Mouse (Mus musculus) kidney, postnatal 4 days (tissue): ENCODE measurements around the gene Ttll4.

Source experiments
- DNase-seq, 2 experiments: peaks; one replicate each; pipeline ENCODE4 v3.0.0; 2021; ENCODE audit warnings: mixed read lengths in 2 of 2

Gene Ttll4

DNA sequence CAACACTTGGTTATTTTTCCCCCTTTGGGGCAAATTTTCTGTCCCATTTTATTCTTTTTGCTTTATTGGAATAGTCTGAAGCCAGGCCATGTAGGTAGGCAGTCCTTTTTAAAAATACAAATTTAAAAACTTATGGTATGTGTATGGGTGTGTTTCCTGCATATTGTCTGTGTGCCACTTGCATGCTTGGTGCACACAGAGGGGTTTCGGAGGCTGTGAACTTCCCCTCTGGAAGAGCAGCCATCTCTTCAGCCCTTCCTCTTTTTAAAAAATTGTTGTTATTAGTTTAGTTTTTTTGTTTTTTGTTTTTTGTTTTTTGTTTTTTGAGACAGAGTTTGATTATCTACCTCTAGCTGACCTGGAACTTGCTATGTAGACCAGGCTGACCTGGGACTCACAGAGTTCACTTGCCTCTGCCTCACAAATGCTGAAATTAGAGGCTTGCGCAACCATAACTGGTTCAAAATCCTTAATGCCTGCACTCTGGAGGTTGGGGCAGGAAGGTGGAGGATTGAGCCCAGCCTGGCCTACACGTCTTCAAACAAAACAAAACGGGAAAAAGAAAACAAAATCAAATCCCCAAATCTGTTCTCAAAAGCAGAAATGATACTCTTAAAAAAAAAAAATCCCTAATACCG, 51.0 kb downstream of the Ttll4 start:
- DNase-seq, result no peak

DNA sequence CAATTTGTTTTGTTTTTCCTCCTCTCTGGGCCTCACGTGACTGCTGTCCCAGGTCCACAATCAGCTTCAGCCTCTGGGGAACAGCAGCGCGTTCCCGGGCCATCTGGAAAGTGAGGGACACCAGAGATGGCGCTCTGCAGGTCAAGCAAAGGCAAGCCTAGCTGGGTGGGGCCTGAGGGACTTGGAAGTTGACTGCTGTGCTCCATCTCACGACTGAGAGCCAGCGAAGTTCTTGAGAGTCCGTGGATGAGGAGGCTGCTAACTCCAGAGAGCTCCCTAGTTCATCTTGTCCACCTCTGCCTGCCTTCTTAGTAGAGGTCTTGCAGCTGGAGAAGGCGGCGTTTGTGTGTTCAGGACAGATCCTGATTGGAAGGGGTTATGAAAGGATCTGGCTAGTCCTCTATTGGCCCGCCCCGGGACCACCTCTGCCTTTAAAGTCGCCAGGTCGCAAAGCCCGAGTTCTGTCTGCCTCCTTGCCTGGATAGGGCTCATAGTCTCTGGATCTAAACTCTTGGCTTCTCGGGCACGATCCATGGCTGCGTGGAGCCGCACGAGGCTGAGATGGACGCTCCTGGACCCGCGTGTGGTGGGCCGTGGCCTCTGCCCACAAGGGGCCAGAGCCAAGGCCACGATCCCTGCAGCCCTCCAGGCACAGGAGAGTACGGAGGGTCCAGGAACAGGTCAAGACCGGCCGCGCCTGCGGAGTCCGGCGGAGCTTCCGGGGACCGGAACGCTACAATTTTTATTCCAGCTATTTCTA, 51.7 kb downstream of the Ttll4 start, which contains the start of gene Cyp27a1:
Cyp27a1 (plus strand) TSS at position 476 of the 760 bp plus-strand sequence.
- DNase-seq, result peak; percentile 74 to 85

DNA sequence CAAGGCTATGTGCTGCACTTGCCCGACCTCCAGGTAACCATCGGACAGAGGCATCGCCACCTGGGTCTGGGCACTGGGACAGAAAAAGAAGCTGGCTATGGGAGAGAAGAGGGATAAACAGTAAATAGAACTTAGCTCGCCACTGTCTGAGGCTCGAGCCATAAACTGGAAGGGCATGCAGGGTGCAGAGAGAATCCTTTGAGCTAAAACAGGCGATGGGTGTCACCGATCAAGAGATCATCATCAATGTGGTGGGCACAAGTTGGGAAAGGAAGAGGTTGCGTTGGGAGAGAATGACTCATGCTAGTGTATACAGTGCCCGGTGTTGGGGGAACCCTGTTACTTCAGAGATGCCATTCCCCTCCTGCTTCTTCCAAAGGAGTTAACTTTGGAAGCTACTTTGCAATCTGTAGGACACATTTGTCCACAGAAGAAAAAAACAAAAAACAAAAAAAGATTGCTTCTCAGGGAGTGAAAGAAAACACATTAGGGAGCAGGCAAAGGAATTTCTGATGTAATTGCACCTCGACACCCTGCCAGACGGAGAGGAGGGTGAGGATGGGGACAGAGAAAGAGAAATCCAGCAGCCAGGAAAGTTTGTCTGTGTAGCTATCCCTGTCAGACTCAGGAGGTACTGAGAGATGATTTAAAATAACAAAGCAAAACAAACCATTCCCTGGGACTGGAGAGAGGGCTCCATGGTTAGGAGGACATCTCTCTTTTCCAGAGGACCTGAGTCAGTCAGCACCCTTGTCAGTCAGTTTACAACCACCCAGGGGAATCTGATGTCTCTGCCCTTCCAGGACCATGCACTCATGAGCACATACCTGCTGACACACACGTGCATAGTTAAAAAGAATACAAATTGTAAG, 52.5 kb downstream of the Ttll4 start:
- no peak for DNase-seq

DNA sequence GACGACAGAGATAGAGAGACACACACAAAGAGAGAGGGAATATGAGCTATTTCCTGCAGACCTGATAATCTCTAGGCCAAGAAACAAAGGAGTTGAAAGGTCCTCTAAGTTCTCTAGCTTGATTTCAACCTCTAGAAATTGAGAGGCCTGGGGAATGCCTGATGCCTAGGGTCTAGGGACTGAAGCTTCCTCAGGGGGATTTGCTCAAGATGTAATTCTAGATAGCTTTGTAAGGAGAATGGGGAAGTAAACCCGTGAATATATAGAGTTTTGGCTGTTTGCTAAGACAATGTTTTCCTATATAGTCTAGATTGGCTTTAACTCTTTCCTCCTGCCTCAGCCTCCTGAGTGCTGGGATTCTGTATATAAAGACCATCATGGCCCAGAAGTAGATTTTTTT, 53.4 kb downstream of the Ttll4 start:
- no peak for DNase-seq

DNA sequence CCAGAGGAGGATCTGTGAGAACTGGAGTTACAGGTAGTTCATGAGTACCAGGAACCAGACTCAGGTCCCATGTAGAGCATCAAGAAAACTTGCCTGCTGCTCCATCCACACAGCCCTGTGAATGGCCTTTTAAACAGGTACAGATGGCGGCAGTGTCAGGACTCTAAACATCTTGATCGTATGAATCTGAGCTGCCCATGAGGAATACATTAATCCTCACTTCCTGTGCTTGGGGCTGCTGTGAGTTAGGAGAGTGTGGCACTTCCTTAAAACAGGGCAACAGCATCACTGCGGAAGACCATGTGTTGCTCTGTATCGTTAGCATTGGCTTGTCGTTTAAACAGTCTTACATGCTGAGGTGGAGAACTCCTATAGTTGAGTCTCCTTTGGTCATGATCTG, 53.9 kb downstream of the Ttll4 start:
- DNase-seq, result no peak

DNA sequence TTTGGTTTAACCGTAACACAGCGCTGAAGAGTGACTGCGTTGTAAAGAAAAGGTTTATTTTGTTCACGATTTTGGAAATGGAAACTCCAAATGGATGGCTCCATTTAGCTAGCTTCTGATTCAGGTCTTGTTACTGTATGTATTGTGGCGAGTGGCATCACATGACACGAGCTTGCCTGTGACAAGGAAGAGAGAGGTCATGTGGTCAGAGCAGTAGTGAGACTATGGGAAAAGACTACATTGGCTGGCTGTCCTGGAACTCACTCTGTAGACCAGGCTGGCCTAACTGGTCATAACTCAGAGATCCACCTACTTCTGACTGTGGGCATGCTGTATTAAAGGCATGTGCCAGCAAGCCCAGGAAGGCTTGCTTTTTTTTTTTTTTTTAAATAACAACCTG, 54.3 kb downstream of the Ttll4 start:
- DNase-seq, result no peak

DNA sequence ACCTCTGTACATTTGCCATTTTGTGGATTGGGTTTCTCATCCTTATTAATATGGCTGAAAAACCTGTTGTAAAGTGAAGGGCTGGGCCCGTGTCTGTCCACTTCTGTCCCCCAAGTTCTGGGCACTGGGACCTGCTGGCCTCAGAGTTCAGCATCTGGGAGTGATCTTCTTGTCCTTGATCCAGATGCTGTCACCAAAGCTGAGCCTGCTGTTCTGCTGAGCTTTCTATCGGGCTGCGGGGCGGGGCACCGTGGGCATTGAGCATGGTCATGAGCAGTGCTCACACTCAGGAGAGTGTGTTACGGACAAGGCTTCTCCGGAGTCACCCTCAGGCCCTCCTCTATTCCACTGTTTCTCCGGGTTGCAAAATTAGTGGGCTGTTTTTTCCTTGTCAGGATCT, 56.6 kb downstream of the Ttll4 start:
- no peak for DNase-seq

DNA sequence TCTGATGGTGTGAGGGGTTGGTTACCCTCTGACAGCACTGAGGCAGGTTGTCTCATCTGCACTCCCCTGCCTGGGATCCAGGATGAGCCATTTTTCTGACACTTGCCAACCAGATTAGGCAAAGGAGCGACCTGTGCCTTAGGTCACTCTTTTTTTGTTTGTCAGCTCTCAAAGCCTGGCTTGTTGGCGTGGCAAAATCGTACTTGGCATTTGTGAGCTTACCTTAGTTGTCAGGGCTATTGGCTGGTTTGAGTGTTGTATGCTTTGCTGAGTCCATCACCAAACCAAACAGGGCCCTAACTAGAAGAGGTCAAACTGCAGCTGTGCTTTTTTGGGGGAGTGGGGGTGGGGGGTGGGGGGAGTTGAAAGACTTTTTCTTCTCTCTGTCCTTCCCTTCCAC, 57.7 kb downstream of the Ttll4 start:
- DNase-seq, result no peak

DNA sequence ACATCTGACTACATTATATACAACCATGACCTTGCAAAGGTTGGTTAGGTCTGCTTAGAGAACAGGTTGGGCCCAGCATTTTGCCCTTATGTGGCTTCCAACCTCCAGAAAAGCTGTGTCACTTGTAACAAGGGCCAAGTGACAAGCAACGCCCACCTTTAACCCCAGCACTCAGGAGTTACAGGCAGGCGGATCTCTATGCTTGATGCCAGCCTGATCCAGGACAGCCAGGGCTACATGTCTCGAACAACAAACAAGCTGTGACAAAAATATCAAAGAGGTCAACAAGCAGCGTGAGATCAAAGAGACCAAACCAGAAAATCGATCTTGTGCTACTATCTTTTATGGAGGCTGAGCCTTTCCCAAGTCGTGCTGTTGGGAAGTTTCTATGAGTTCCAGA, 60.1 kb downstream of the Ttll4 start:
- no peak for DNase-seq

DNA sequence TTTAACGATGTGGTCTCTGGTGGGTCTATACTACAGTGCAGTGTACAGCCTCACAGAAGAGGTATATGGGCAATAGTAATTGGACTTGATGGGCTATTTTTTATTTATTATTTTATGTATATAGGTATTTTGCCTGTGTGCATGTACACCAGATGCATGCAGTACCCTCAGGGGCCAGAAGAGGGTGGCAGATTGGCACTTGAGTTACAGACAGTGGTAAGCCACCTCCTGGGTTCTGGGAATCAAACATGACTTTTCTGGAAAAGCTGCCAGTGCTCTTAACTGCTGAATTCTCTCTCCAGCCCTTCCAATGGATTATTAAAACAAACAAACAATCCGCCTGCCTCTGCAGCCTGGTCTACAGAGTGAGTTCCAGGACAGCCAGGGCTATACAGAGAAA, 62.2 kb downstream of the Ttll4 start:
- peak; percentile 47 to 58 for DNase-seq

DNA sequence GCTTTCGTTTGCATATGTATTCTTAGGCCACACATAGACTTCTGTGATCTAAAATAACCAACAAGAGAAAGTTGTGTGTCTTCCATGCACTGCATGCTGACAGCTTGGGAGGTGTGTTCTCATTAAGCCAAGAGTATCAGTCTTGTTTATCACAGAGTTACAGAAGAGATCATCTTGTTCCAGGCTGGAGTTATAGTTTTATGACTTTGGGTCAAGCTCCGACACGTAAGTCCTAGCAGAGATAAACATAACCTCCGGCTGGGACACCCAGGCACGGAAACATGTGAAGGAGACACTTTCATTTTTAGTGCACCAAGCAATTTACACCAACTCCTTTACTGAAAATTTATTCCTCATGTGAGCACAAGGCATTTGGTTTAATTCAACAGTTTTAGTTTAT, 64.6 kb downstream of the Ttll4 start:
- no peak for DNase-seq

DNA sequence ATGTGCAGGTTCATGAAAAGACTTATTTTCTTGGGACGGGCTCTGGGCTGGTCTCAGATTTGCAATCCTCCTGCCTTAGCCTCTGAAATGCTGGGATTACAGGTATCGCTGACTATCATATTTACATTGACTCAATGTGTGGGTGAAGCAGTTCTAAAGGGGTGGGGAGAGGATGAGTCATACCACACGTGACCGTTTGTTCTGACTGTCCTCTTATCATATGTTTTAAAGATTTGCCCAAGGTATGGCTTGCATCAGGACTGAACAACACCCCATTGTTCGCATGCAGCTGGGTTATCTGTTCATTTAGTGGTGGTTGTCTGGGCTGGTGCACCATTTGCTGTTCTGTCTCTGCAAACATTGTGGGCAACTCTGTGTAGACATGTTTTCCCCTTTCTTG, 65.1 kb downstream of the Ttll4 start:
- no peak for DNase-seq

DNA sequence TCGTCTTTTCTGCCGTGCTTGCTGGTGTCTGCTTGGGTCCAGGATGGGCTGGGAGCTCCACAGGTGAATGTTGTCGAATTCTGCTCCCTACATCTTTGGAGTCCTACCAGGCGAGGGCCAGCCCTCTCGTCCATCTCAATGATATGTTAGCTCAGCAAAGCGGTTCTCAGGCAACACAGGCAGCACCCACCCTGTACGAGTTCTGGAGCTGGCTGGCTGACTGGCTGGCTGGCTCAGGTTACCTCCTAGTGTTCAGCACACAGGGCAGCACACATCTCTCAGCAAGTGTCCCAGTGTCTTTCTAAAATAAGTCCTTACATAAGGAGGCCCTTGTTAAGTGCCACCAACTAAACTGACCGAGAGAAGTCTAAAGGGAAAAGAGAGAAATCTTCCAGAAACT, 66.9 kb downstream of the Ttll4 start:
- no peak for DNase-seq

DNA sequence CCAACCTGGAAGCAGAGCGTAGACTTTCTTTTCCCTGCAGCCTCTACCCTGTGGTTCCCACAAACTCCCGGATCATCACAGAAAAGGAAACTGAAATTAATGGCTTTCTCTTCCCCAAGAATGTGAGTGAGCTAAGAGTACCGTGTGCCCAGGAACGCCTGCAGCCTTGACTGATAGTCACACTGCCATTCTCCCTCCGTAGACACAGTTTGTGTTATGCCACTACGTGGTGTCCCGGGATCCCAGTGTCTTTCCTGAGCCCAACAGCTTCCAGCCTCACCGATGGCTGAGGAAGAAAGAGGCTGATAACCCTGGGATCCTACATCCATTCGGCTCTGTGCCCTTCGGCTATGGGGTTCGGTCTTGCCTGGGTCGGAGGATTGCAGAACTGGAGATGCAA, 75.4 kb downstream of the Ttll4 start:
- DNase-seq, result no peak

DNA sequence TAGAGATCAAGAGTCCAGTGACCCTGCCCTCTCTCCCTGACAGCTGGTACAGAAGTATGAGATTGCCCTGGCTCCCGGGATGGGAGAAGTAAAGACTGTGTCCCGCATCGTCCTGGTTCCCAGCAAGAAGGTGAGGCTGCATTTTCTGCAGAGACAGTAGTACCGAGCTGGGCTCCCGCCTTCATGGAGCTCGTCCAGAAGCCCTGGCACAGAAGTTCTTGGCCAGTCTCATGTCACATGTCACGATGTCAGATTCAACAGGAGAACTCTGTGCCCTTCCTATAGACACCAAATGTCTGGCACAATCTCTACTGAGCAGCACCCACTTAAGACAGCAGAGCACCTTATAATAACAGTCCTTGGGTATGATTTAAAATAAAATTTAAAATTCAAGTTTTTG, 76.0 kb downstream of the Ttll4 start:
- no peak for DNase-seq

DNA sequence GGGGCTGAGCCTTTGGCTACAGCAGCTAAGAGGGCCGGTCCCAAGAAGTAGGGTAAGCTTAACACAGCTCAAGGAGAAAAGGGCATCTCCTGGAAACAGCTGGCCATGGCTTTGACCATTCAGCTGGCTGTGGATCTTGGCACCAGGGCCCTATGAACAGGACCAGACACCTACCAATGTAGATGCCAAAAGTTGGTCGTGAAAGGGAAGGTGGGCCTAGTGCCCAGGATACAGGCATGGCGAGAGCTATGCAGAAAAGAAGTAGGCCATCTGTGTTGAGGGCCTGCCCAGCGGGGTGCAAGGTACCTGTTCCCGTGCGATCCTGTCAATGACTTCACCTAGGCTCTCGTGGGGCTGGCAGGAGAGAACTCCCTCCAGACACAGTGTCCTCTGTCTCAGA, 79.3 kb downstream of the Ttll4 start:
- no peak for DNase-seq

DNA sequence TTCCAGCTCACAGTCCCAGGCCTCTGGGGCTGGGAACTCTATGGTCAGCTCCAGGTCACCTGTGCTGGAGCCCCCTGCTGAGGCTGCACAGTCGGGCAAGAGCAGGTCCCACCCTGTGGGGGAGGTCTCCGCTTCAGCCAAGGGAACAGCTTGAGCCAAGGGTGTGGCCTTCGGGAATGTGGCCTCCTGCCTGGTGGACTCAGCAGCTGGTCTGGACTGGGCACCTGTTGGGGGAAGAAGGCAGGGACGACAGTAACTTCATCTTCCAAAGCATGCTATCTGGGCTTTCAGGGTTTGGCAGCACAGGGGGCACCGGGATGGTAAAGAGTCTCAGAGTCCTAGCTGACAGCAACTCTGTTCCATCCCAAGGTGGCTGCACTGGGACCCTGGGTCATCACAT, 85.8 kb downstream of the Ttll4 start:
- peak in 1 of 2 experiments; percentile 15 for DNase-seq

DNA sequence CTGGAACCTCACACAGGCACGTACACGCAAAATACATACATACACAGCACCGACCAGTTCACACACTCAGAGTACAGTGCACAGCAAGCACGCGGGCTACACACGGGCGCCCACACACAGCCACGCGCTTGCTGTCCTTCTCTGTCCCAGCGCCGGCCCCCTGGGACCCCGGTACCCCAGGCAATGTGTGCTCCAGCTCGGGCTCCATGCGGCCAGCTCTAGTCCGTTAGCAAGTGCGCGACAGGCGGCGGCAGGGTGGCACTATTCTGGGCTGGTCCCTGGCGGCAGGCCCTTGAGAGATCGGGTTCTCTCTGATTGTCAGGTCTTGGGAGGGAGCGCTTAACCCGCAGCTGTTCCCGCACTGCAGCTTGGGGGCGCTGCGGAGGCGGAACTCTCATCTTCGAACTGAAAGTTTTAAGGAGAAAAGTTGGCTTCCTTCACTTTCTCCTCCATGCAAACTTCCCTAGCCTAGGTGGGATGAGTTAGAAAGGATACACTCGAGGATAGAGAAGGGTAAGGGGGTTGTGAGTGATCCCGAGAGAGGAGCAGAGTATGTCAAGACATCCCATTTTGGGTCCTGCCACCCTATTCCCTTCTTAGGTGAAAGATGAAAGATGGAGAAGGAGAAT, 87.2 kb downstream of the Ttll4 start, which contains the start of gene Prkag3:
Prkag3 (minus strand) TSS at position 579 of the 629 bp plus-strand sequence.
- peak; percentile 75 to 83 for DNase-seq

DNA sequence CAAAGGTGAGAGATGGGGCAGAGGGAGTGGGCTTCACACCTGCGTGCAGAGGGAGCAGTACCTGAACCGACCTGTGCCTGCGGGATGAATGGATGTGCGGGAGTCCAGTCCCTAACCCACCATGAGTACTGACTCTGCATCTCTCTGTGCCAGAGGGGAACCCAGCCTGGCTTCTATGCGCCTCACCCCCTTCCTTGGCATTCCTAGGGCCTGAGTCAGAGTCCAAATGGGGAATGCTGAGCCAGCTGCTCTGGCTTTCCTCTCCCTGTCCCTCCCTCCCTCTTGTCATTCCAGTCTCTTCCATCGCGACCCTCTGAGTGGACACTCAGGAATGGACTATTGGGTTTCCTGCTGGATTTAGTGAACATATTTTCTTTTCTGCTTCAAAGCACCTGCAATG, 87.8 kb downstream of the Ttll4 start:
- peak; percentile 52 to 74 for DNase-seq

DNA sequence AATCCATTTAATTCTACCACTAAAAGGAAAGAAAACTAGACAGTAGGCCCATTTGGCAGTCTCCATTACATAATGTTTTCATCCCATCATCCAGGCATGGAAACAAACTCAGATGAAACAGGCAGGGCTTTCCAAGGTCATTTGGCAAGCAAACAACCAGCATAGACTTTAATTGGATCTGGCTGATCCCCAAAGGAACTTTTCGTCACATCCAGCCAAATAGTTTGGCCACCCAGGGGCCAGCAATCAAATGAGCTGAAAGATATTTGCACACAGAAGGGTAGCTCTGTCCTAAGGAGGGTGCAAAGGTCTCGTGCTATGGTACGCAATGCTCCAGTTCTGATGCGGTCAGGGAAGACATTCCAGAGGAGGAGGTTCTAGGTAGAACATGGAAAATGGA, 89.1 kb downstream of the Ttll4 start:
- peak in 1 of 2 experiments; percentile 15 for DNase-seq

DNA sequence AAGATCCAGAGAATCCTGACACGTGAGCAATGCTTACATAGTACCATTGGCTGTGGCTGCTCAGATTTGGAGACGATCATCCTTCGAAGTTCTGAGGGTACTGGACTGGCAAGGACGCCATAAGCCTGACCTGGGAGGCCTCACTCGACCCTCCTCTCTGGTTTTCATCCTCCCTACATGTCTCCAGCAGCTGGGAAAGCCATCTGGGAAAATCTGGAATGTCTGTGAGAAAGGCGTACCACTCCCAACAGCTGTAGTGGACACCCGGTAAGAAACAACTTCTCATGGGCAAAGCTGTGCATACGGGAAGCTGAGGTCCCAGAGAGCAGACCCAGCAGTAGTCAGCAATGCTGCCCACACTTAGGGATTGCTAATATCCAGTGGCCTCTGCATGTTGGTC, 90.6 kb downstream of the Ttll4 start:
- no peak for DNase-seq

DNA sequence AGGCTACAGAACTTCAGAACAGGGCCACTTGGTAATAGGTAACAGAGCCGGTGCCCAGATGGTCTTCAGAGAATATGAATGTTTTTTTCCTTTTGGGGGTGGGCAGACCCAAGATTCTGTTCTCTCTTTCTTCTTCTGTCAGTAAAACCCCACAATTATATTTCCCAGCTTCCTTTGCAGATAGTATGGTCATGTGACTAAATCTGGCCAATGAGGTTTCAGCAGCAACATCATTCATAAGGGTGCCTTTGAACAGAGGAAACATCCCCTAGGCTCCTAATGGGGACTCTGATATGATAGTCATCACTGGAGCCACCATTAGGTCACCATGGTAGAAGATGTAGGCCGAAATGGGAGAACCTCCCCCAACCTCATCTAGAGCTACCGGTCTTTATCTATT, 91.3 kb downstream of the Ttll4 start:
- DNase-seq, result no peak
